Mouse (Mus musculus) heart, embryonic 10.5 days (tissue): Measurements from ENCODE around the gene Pla2g4d. TPM values are rescaled to one million over a fixed set of nuclear protein-coding genes. Genes with fewer than 3 reads are reported as not detected.

Experiments
- DNase-seq: peaks from one replicate; pipeline ENCODE4 v3.0.0-alpha.2; 2017; ENCODE audit warnings: low spot score
- H3K27ac ChIP-seq: fragments of 300-500 bp; sonication (generic); 2 replicates; pipeline ENCODE4 v1.5.1; 2016; ENCODE audit warnings: mild to moderate bottlenecking
- H3K27me3 ChIP-seq: fragments of 300-500 bp; sonication (generic); 2 replicates; pipeline ENCODE4 v1.6.1; 2016; ENCODE audit warnings: mild to moderate bottlenecking; ENCODE audit not compliant: poor library complexity, insufficient read depth, severe bottlenecking
- H3K36me3 ChIP-seq: fragments of 300-500 bp; sonication (generic); 2 replicates; pipeline ENCODE4 v1.6.1; 2016; ENCODE audit warnings: mild to moderate bottlenecking, moderate library complexity
- H3K4me1 ChIP-seq: fragments of 300-500 bp; sonication (generic); 2 replicates; pipeline ENCODE4 v1.6.1; 2016; ENCODE audit warnings: mild to moderate bottlenecking
- H3K4me3 ChIP-seq: fragments of 300-500 bp; sonication (generic); 2 replicates; pipeline ENCODE4 v1.5.1; 2016; ENCODE audit warnings: mild to moderate bottlenecking, moderate library complexity
- H3K9me3 ChIP-seq: fragments of 300-500 bp; sonication (generic); 2 replicates; pipeline ENCODE4 v1.6.1; 2016; ENCODE audit warnings: mild to moderate bottlenecking, moderate library complexity
- WGBS: fragments of 180-500 bp; shearing (Covaris S2); methylation state at CpG from one replicate; pipeline ENCODE4 v1.1.7; 2016; 5-methylcytosine and 5-hydroxymethylcytosine counted together
- polyA plus RNA-seq: library from polyadenylated mRNA; unstranded; fragments of >200 nt; fragmentation: Nextera tagmentation; extraction: Ambion mirVana; gene quantifications from 2 replicates; pipeline ENCODE4 v1.2.1, GENCODE M21; 2016

Gene Pla2g4d
- polyA plus RNA-seq, 1 experiment from 2014 or later, result not detected

GRCm38 (mm10) chr2:120285639-120286038, 3.4 kb downstream of the Pla2g4d start:
- 66% methylated on average over 4 of the region's 4 CpGs for WGBS

DNA sequence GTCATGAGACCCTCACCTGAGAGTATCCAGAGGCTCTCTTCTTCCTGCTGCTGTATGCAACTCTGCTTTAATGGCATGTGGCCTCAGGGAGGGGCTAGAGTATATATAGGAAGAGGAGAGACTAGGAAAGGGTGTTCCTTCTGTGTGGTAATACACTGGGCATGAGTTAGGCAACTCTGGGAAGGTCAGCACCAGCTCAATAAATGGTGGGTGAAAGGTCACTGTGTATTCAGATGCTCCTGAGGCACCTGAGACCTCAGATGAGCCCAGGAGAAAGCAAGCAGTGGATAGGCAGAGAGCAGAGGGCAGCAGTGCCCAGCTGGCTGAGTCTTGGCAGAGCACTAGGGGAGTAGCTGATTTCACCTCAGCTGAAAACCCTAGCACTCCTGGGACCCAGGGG, 4.3 kb downstream of the Pla2g4d start:
- H3K27ac ChIP-seq, result no peak overlapping the region

More at GRCm38 (mm10) chr2:120285639-120286038, 3.4 kb downstream of the Pla2g4d start:
- Histone ChIP-seq H3K27ac (no peak overlapping the region), H3K27me3 (no peaks in the 10 kb centered on the region; the same call in 1 of the 2 replicates), H3K9me3 (no peaks in the 10 kb centered on the region), H3K4me3 (no peak overlapping the region), H3K36me3 (no peaks in the 10 kb centered on the region), H3K4me1 (no peaks in the 10 kb centered on the region)
- no peak for DNase-seq

GRCm38 (mm10) chr2:120284094-120284493, 4.9 kb downstream of the Pla2g4d start:
- Histone ChIP-seq H3K4me1 (no peaks in the 10 kb centered on the region), H3K27ac (no peak overlapping the region), H3K4me3 (no peak overlapping the region), H3K9me3 (no peaks in the 10 kb centered on the region), H3K36me3 (no peaks in the 10 kb centered on the region), H3K27me3 (no peaks in the 10 kb centered on the region; the same call in 1 of the 2 replicates)
- no peak for DNase-seq
- WGBS, result 80% methylated on average over 5 of the region's 5 CpGs

More for the DNA sequence above, 4.3 kb downstream of the Pla2g4d start:
- H3K4me1 ChIP-seq, result no peaks in the 10 kb centered on the region
- DNase-seq, result no peak
- H3K36me3 ChIP-seq, result no peaks in the 10 kb centered on the region
- no peaks in the 10 kb centered on the region for H3K9me3 ChIP-seq
- no peak overlapping the region for H3K4me3 ChIP-seq
- H3K27me3 ChIP-seq, result no peaks in the 10 kb centered on the region; the same call in 1 of the 2 replicates

DNA sequence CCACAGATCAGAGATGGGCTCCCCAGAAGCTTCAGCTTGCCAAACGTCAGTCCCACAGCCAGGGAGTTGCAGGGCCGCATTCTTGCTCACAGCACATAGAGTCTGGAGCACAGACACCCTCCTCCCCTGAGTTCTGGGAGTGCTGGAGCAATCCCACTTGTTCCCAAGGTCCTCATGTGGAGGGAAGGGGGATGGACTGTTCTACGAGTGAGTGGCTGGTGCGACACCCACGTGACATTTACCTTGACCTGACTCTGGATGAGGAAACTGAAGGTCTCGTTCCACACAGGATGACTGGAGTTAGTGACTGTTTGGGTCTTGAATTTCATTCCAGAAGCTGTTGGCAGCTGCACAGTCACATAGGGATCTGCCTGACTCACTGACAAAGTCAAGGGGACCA, 5.4 kb downstream of the Pla2g4d start:
- Histone ChIP-seq H3K9me3 (no peaks in the 10 kb centered on the region), H3K4me3 (no peak overlapping the region), H3K27ac (no peak overlapping the region), H3K27me3 (no peaks in the 10 kb centered on the region; the same call in 1 of the 2 replicates), H3K4me1 (no peaks in the 10 kb centered on the region), H3K36me3 (no peaks in the 10 kb centered on the region)
- WGBS, result 46% methylated on average over 6 of the region's 6 CpGs
- no peak for DNase-seq

DNA sequence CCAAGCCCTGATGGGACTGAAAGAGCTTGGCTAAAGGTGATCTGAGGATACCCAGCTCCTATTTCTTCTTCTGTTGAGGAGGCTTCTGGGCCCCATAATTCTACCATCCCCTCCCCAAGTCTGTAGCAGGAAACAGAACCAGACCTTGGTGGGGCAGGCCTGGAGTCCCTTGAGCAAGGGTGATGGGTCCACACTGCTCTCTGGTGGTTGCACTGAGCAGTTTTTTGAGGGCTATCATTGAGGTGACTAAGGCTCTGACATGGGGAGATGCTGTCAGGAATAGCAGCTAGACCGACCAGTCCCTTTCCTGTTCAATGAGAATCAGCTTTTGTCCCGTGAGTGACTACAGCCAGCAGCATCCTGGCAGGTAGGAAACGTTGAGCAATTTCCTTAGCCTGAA, 7.8 kb downstream of the Pla2g4d start:
- H3K9me3 ChIP-seq, result no peaks in the 10 kb centered on the region
- H3K27ac ChIP-seq, result no peak overlapping the region
- H3K4me3 ChIP-seq, result no peak overlapping the region
- H3K27me3 ChIP-seq, result no peaks in the 10 kb centered on the region
- WGBS, result 59% methylated on average over 3 of the region's 3 CpGs
- H3K36me3 ChIP-seq, result no peaks in the 10 kb centered on the region
- H3K4me1 ChIP-seq, result 0 out of 2 replicates have a peak, but pooled peaks cover 3% of the 10 kb centered on the region
- no peak for DNase-seq

GRCm38 (mm10) chr2:120279961-120280360, 9.0 kb downstream of the Pla2g4d start:
- 0 out of 2 replicates have a peak, but pooled peaks cover 3% of the 10 kb centered on the region for H3K4me1 ChIP-seq
- 15% methylated on average over 8 of the region's 8 CpGs for WGBS
- no peaks in the 10 kb centered on the region for H3K27me3 ChIP-seq
- no peak overlapping the region for H3K4me3 ChIP-seq
- DNase-seq, result peak; percentile 66
- no peak overlapping the region for H3K27ac ChIP-seq
- no peaks in the 10 kb centered on the region for H3K9me3 ChIP-seq
- H3K36me3 ChIP-seq, result no peaks in the 10 kb centered on the region

GRCm38 (mm10) chr2:120276951-120277350, 12.0 kb downstream of the Pla2g4d start:
- DNase-seq, result peak; percentile 69
- no peaks in the 10 kb centered on the region for H3K9me3 ChIP-seq

GRCm38 (mm10) chr2:120268635-120269034, 20.4 kb downstream of the Pla2g4d start:
- Histone ChIP-seq H3K27ac (0 out of 2 replicates have a peak overlapping the region, but pooled peaks have one; percentile 23), H3K9me3 (no peaks in the 10 kb centered on the region), H3K4me3 (peak overlapping the region; percentile 42), H3K36me3 (no peaks in the 10 kb centered on the region), H3K4me1 (peaks cover 16% of the 10 kb centered on the region), H3K27me3 (peaks cover 41% of the 10 kb centered on the region)
- DNase-seq, result no peak
- WGBS, result 2% methylated on average over 9 of the region's 9 CpGs

More at GRCm38 (mm10) chr2:120276951-120277350, 12.0 kb downstream of the Pla2g4d start:
- Histone ChIP-seq H3K4me1 (0 out of 2 replicates have a peak, but pooled peaks cover 3% of the 10 kb centered on the region), H3K4me3 (no peak overlapping the region), H3K27me3 (no peaks in the 10 kb centered on the region), H3K36me3 (no peaks in the 10 kb centered on the region), H3K27ac (no peak overlapping the region)
- WGBS, result 77% methylated on average over 4 of the region's 4 CpGs

DNA sequence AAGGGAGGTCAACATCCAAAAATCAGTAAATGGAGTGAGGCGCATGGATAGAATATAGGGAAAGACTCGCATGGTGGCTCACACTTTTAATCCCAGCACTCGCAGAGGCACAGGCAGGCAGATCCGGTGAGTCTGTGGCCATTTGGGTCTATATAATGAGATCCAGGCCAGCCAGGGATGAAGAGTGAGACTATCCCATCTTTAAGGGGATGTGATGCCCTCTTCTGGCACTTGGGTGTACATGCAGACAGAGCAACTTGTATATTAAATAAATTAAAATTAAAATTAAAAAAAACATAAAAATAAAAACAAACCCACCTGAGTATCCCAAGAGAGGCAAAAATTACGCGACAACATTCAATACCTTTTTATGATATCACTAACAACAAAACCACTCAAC, 23.5 kb downstream of the Pla2g4d start:
- no peak for DNase-seq
- peaks cover 16% of the 10 kb centered on the region for H3K4me1 ChIP-seq
- H3K9me3 ChIP-seq, result no peaks in the 10 kb centered on the region
- no peak overlapping the region for H3K4me3 ChIP-seq
- no peaks in the 10 kb centered on the region for H3K36me3 ChIP-seq
- WGBS, result 63% methylated on average over 6 of the region's 6 CpGs
- peaks cover 38% of the 10 kb centered on the region for H3K27me3 ChIP-seq
- no peak overlapping the region for H3K27ac ChIP-seq

DNA sequence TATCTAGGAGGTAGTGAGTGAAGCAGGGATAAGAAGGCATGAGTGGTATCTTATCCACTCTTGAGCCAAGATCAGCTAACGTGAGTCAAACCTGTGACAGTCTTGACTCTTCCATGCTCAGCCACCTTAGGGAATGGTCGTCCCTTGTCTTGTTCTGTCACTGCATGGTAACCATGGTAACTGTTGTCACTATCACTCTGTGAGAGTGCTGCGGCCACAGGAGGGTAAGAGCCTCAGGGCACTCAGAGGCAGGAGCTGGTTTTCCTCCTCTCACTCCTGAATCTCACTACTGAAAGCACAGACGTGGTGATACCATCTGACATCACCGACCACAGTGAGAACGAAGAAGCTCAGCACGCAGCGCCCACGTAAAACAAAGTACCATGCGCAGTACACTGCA, 24.1 kb downstream of the Pla2g4d start:
- Histone ChIP-seq H3K36me3 (no peaks in the 10 kb centered on the region), H3K9me3 (no peaks in the 10 kb centered on the region), H3K4me1 (peaks cover 16% of the 10 kb centered on the region), H3K4me3 (no peak overlapping the region), H3K27ac (no peak overlapping the region), H3K27me3 (peaks cover 32% of the 10 kb centered on the region)
- WGBS, result 42% methylated on average over 10 of the region's 10 CpGs
- DNase-seq, result no peak

DNA sequence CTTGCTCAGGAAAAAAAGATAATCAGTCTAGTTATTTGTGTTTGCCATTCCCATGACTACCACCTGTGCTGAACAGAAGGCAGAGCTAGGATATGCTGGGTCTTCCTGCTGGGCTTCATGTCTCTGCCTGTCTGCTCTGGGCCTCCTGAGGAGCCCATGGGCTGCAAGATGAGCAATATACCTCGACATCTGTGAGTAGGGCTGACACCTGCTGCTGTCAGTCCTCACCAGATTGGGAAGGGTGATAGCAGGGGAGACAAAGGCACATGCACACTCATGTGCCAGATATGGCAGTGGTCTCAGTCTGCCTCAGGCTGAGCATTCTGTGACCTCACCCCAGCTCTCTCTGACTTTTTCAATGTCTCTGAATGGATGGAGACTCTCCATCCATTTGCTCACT, 26.1 kb downstream of the Pla2g4d start:
- Histone ChIP-seq H3K36me3 (no peaks in the 10 kb centered on the region), H3K27ac (no peak overlapping the region), H3K27me3 (peaks cover 18% of the 10 kb centered on the region; the same call in 1 of the 2 replicates), H3K9me3 (no peaks in the 10 kb centered on the region), H3K4me1 (0 out of 2 replicates have a peak, but pooled peaks cover 6% of the 10 kb centered on the region), H3K4me3 (no peak overlapping the region)
- no peak for DNase-seq
- 30% methylated on average over 1 of the region's 1 CpGs for WGBS

- 0 out of 2 replicates have a peak, but pooled peaks cover 6% of the 10 kb centered on the region for H3K4me1 ChIP-seq
- WGBS, result 69% methylated on average over 3 of the region's 3 CpGs
- H3K4me3 ChIP-seq, result no peak overlapping the region
- H3K36me3 ChIP-seq, result no peaks in the 10 kb centered on the region
- no peaks in the 10 kb centered on the region for H3K9me3 ChIP-seq
- H3K27me3 ChIP-seq, result 0 out of 2 replicates have a peak, but pooled peaks cover 6% of the 10 kb centered on the region
- H3K27ac ChIP-seq, result no peak overlapping the region
- DNase-seq, result no peak
These were observed 27.7 kb downstream of the Pla2g4d start for GRCm38 (mm10) chr2:120261346-120261745.

- Histone ChIP-seq H3K27me3 (no peaks in the 10 kb centered on the region), H3K9me3 (no peaks in the 10 kb centered on the region), H3K4me3 (no peak overlapping the region), H3K36me3 (no peaks in the 10 kb centered on the region), H3K4me1 (no peaks in the 10 kb centered on the region), H3K27ac (no peak overlapping the region)
- DNase-seq, result no peak
These were observed 32.7 kb downstream of the Pla2g4d start for GRCm38 (mm10) chr2:120256259-120256658.

DNA sequence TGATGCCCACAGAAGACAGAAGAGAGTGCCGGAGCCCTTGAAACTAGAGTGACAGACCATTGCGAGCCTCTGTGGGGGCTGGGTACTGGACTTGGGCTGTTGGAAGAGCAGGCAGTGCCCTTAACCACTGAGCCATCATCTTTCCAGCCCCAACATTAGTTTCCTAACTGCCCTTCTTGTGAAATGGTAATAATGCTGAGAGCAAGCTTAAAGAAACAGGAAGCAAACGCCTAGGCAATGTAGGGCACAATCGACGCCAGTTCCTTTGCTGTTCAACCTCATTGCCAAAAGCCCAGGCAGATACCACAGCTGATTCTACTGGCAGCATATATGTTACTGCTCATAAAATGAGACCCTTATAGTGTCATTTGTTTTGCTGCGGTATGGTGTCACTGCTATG, 36.4 kb downstream of the Pla2g4d start:
- H3K27me3 ChIP-seq, result no peaks in the 10 kb centered on the region
- 84% methylated on average over 6 of the region's 6 CpGs for WGBS
- H3K4me3 ChIP-seq, result no peak overlapping the region
- H3K4me1 ChIP-seq, result no peaks in the 10 kb centered on the region
- H3K36me3 ChIP-seq, result no peaks in the 10 kb centered on the region
- DNase-seq, result no peak
- no peaks in the 10 kb centered on the region for H3K9me3 ChIP-seq
- H3K27ac ChIP-seq, result no peak overlapping the region
